Mouse (Mus musculus): ENCODE data around the gene Cacna1a. TPM values are rescaled to one million over a fixed set of nuclear protein-coding genes. Genes with fewer than 3 reads are reported as not detected.
"Not testable (repeated sequence)": the region's sequence is repeated elsewhere in the genome, so short reads cannot be mapped to it uniquely, and the experiment has no call there.

Cacna1a gene
- total RNA-seq, 2 experiments from 2014 or later = 222 to 231 TPM

GRCm38 (mm10) chr8:84657680-84658079 lies 269.4 kb downstream of the Cacna1a start:
- DNase-seq (ENCODE audit: low spot score in 2 of 2) = no peak

DNA sequence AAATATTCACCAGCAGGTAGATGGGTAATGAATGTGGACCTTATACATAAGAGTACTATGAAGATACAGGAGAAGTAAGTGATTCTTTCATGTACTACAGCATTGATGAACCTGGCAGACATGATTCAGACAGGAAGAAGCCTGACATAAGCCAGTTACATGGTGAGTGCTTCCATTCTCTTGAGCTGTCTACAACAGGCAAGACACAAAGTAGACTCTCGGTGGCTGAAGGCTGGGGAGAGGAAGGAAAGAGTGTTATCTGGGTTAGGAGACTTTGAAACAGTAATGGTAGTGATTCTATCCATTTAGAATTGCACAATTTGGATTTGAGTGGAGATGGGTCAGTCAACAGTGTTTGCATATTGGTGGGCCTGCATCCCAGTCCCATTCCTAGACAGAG lies 270.7 kb downstream of the Cacna1a start:
- DNase-seq (ENCODE audit: low spot score in 2 of 2) = no peak

GRCm38 (mm10) chr8:84659936-84660818 lies 271.9 kb downstream of the Cacna1a start:
- peak in 1 of 2 experiments; percentile 20 for DNase-seq (ENCODE audit: low spot score in 2 of 2)

DNA sequence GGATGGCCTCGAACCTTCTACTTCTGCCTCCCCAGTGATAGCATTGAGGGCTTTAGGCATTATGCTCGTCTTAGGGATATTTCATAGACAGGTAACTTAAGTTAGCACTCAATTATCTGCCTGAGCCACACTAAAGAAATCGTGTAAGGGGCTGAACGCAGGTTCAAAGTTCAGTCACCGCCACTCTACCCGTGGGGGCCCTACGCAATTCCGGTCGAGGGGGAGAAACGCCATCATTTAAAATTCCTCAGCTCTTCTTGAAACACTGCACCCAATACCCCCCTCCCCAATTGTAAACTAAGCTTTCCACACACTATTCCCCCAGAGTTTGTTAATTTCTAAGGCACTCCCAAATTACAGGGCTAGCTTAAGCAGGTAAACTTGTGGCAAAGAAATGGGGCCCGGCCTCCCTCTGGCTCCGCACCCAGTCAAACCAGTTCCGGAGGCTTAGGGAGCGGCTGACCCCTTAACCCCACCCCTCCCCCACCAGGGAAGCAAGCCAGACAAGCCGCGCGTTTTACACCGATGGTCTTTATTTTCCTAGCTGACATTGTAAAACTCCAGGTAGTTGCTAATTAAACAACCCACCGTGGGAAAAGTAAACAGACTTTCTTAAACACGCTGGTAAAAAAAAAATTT lies 272.7 kb downstream of the Cacna1a start:
- no peak for DNase-seq (ENCODE audit: low spot score in 2 of 2)

GRCm38 (mm10) chr8:84661458-84661871 lies 273.2 kb downstream of the Cacna1a start:
- peak; percentile 43 to 58 for DNase-seq (ENCODE audit: low spot score in 2 of 2)

- peak; percentile 61 to 67 for DNase-seq (ENCODE audit: low spot score in 2 of 2)
Observed at GRCm38 (mm10) chr8:84661961-84662571, 273.8 kb downstream of the Cacna1a start.

DNA sequence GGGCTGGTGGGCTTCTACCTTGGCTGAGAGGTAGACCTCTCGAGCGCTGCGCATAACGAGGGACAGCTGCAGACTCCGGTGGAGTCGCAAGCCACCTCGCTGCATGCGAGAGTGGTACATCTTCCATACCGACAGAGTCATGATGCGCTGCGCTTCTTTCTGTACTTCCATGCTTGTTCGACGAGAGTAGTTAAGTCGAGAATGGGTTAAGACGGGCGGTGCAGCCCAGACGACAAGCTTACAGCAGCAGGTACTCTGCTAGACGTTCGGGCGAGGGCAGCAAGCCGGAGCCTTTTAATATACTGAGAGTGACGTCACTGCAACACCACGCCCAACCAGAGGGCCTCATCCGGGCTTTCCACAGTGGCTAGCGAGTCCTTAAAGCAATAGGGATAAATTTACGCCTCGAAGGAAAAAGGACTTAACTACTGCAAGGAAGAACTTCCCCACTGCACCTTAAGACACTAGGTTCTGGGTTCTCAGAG lies 274.4 kb downstream of the Cacna1a start, which contains the start of gene Ier2:
Gene Ier2 (minus strand): TSS at position 272 of the 485 bp plus-strand sequence.
- DNase-seq (ENCODE audit: low spot score in 2 of 2) = peak; percentile 90 to 93

DNA sequence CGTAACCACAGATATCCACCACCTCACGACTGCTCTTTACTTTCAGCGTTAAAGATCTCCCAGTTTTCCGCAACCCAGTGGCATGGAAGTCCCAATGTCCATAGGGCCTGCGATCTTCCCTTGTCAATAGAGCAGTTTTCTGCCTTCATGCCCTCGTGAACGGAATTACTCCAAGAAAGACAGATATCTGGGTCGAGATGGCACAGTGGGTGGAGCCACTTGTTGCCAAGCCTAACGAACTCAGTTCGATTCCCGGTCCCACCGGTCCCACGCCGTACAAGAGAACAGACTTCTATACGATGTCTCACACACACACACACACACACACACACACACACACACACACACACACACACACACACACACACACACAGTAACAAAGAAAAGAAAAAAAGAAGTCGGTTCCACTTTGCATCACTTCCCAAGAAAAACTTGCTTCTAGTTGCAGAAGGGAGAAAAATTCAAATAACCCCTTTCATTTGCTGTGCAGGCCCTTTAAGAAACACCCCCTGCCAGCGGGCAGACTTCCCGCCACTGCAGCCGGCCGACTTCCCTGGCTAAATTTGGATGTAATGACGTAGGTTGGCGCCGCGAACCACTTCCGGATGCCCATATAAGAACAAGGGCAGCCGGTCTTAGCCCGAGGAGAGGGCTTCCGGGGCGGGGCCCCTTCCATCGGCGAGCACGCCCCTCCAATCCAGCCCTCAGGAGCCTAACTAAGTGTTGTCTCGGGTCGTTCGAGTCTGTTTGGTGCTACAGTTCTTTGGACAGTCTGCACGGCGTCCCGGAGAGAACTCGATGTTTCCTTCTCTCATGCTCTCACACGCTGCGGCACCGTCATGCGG lies 275.5 kb downstream of the Cacna1a start:
- peak; percentile 97 to 98 for DNase-seq (ENCODE audit: low spot score in 2 of 2)

DNA sequence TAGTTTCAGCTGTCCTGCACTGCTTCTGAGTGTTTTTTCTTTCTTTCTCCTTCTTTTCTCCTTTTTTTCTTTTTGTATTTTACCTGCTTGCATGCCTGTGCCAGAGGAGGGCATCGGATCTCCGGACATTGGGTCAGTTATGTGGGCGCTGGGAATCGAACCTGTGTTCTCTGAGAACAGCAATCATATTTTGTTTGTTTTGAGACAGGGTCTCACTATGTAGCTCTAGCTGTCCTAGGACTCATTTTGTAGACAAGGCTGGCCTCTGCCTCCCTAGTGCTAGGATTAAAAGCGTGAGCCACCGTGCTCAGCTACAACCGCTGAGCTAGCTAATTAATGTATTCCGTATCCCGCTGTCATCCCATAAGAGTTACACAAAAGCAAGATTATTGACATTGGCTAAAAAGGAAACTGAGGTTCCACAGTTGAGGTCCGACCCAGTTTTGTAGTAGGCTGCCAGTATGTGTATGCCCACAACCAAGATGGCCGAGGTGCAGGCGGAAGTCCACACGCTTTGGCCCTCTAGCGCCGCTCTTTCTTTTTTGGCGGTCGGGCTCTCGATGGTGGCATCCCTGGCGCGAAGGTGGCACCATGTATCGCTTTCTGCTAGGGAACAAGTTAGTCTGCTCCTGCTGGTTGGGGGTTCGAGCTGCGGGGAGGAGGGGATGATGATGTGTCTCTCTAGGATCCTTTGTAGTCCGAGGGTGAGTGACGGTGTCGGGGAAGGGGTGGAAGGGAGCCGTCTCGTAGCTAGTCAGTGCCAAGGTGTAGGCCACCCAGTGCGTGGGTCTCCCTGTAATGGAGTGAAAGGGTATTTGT lies 276.5 kb downstream of the Cacna1a start:
- DNase-seq (ENCODE audit: low spot score in 2 of 2) = peak; percentile 78 to 83

GRCm38 (mm10) chr8:84665385-84665893 lies 277.2 kb downstream of the Cacna1a start:
- no peak for DNase-seq (ENCODE audit: low spot score in 2 of 2)

GRCm38 (mm10) chr8:84668081-84668480 lies 279.8 kb downstream of the Cacna1a start:
- no peak for DNase-seq (ENCODE audit: low spot score in 2 of 2)

- no peak for DNase-seq (ENCODE audit: low spot score in 2 of 2)
Observed at GRCm38 (mm10) chr8:84668731-84669485, 280.7 kb downstream of the Cacna1a start.

- DNase-seq (ENCODE audit: low spot score in 2 of 2) = not testable (repeated sequence)
Observed at GRCm38 (mm10) chr8:84670295-84671006, 282.2 kb downstream of the Cacna1a start.

DNA sequence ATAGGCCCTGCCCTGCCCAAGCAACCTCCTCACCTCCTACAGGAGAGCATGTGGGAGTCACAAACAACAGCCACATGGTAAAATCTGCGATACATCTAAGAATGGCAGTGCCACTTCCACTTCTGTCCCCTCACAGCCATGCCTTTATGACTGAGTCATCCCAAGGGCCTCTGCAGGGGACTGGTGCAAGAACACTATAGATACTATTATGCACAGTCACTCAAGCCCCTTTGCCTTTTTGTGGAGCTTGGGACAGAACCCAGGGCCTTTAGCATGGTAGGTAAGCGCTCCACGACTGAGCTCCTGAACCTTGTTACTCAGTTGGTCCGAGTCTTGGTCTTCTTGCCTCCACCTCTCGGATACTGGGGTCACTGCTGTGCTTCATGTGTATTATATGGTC lies 289.1 kb downstream of the Cacna1a start:
- DNase-seq (ENCODE audit: low spot score in 2 of 2) = no peak

- DNase-seq (ENCODE audit: low spot score in 2 of 2) = no peak
Observed at GRCm38 (mm10) chr8:84681476-84681875, 293.2 kb downstream of the Cacna1a start.

DNA sequence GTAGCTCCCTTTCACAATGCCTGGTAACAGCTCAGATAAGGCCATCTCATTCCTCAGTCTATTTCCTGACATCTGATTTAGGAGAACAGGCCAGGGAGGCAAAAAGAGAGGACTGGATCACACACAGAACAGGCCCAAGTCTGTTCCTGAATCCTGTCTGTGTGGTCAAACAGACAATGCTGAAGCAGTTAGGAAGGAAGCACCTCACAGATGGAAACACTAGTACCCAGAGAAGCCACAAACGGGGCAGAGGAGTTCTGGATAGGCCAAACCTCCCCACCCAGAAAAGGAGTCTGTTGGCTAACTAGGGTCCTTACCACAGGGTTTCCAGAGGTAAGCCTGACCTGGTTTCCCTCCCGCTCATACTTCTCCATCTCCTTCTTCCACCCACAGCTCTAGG lies 294.0 kb downstream of the Cacna1a start:
- DNase-seq (ENCODE audit: low spot score in 2 of 2) = no peak

- no peak for DNase-seq (ENCODE audit: low spot score in 2 of 2)
Observed at GRCm38 (mm10) chr8:84684537-84684936, 296.3 kb downstream of the Cacna1a start.

All from layer of hippocampus, postnatal 10 days (tissue).